In genomic region chrX:152147451-152148116, GRCm38 (mm10) we compare ENCODE assay signal across 7 mouse cellular contexts. TPM values are rescaled to one million over a fixed set of nuclear protein-coding genes. Genes with fewer than 3 reads are reported as not detected.
DNase-seq lines count a peak whose midpoint lies in the region; ATAC-seq lines count a peak whose summit lies in the region.

No protein-coding gene starts in this region.

- no peak overlapping the region for H3K27ac ChIP-seq in intestine, embryonic 16.5 days (ENCODE audit: low read length)
- H3K27ac ChIP-seq in midbrain, embryonic 11.5 days (ENCODE audit: low read depth, low read length): no peak overlapping the region

- no peak overlapping the region for H3K9ac ChIP-seq in intestine, embryonic 16.5 days (ENCODE audit: low read depth, low read length)
- no peak overlapping the region for H3K9ac ChIP-seq in midbrain, embryonic 11.5 days (ENCODE audit: low read length)

- 0 out of 2 replicates have a peak, but pooled peaks cover 3% of the 10 kb centered on the region for H3K4me1 ChIP-seq in intestine, embryonic 16.5 days (ENCODE audit: control insufficient read depth, insufficient read depth, low read length)
- no peaks in the 10 kb centered on the region for H3K4me1 ChIP-seq in midbrain, embryonic 11.5 days (ENCODE audit: control insufficient read depth, insufficient read depth, low read length)

- H3K36me3 ChIP-seq in intestine, embryonic 16.5 days (ENCODE audit: control insufficient read depth, insufficient read depth, low read length): no peaks in the 10 kb centered on the region
- H3K36me3 ChIP-seq in midbrain, embryonic 11.5 days (ENCODE audit: control insufficient read depth, insufficient read depth, low read length): no peaks in the 10 kb centered on the region

- ATAC-seq in intestine, embryonic 16.5 days: peak; percentile 62
- ATAC-seq in midbrain, embryonic 11.5 days (ENCODE audit: low FRiP score): peak; percentile 80

- no peak overlapping the region for H3K4me3 ChIP-seq in intestine, embryonic 16.5 days (ENCODE audit: low read length)
- H3K4me3 ChIP-seq in midbrain, embryonic 11.5 days (ENCODE audit: low read depth, low read length): no peak overlapping the region

- WGBS in intestine, embryonic 16.5 days: 42% methylated on average over 5 of the region's 5 CpGs
- 39% methylated on average over 5 of the region's 5 CpGs for WGBS in midbrain, embryonic 11.5 days

- peaks cover 35% of the 10 kb centered on the region for H3K27me3 ChIP-seq in intestine, embryonic 16.5 days (replicated peaks; ENCODE audit: control insufficient read depth, insufficient read depth, low read length)
- H3K27me3 ChIP-seq in midbrain, embryonic 11.5 days (ENCODE audit: control insufficient read depth, insufficient read depth, low read length): peaks cover 53% of the 10 kb centered on the region

- H3K4me2 ChIP-seq in intestine, embryonic 16.5 days (ENCODE audit: low read depth, low read length): no peak overlapping the region
- no peak overlapping the region for H3K4me2 ChIP-seq in midbrain, embryonic 11.5 days

- peak; percentile 48 to 56 for DNase-seq in adrenal gland, adult 18-20 months (ENCODE audit: low spot score in 2 of 2)
- DNase-seq in embryo, embryonic 10 days (ENCODE audit: low spot score): peak; percentile 70
- DNase-seq in gastrocnemius, postnatal 14 days: peak; percentile 66
- DNase-seq in left cerebral cortex, postnatal 4 days: peak; percentile 74
- peak; percentile 90 for DNase-seq in midbrain, embryonic 11.5 days (ENCODE audit: low spot score, missing footprints)
- peak; percentile 9 for DNase-seq in spleen, adult 12 weeks (ENCODE audit: low spot score)

- intact Hi-C loops in gastrocnemius, postnatal 14 days (cut with DNase I; ENCODE audit: low total_unique reads): no loop called here
- intact Hi-C loops in left cerebral cortex, postnatal 4 days (cut with DNase I): loop anchor here (10.0 kb wide), 1 partner anchor 103 kb away; no protein-coding TSS in a partner anchor

- H3K9me3 ChIP-seq in intestine, embryonic 16.5 days (ENCODE audit: control insufficient read depth, low read length): no peaks in the 10 kb centered on the region
- H3K9me3 ChIP-seq in midbrain, embryonic 11.5 days (ENCODE audit: control insufficient read depth, low read length): no peaks in the 10 kb centered on the region

RNA-seq across cellular contexts. Expression of gene Iqsec2, which starts 3.5 kb away (rescaled TPM):
- 10 to 100 TPM; 28.8 to 37.8 TPM for total RNA-seq in adrenal gland, adult 18-20 months (2021)
- 10 to 100 TPM; 15.7 to 18.3 TPM for total RNA-seq in gastrocnemius, postnatal 14 days (2021)
- 4.2 and 4.4 TPM in 2 replicates for polyA plus RNA-seq in intestine, embryonic 16.5 days (2015; fragmentation: Nextera tagmentation; extraction: Ambion mirVana)
- total RNA-seq in left cerebral cortex, postnatal 4 days (2021): 10 to 100 TPM; 50.3 to 56.7 TPM
- polyA plus RNA-seq in midbrain, embryonic 11.5 days (2014; fragmentation: Nextera tagmentation; extraction: Ambion mirVana): 1.1 and 1.8 TPM in 2 replicates

Comparison
In these comparisons a context has a peak if more than half of its experiments do, and no peak if none do; other contexts are left out.
1. DNase-seq: peak in every context shown above with its lines; median percentile 90 in midbrain, embryonic 11.5 days; 74 in left cerebral cortex, postnatal 4 days; 70 in embryo, embryonic 10 days; 66 in gastrocnemius, postnatal 14 days; 52 in adrenal gland, adult 18-20 months; 9 in spleen, adult 12 weeks.